Mouse (Mus musculus) heart, embryonic 16.5 days (tissue): ENCODE data around the gene Rassf3. TPM values are rescaled to one million over a fixed set of nuclear protein-coding genes. Genes with fewer than 3 reads are reported as not detected.

Experiments used
- ATAC-seq: fragments of 200-750 bp; cut with Nextera tagmentation; replicated peaks from 2 replicates; pipeline ENCODE4 v1.8.0; 2017; ENCODE audit warnings: moderate number of reproducible peaks; ENCODE audit not compliant: insufficient read depth, low FRiP score; ENCODE audit errors: extremely low read depth
- H3K27ac ChIP-seq: fragments of 300-500 bp; sonication (generic); 2 replicates; pipeline ENCODE4 v1.5.1; 2014; ENCODE audit warnings: mild to moderate bottlenecking, low read length, control low read depth, moderate library complexity
- H3K27me3 ChIP-seq: fragments of 300-500 bp; sonication (generic); 2 replicates; pipeline ENCODE4 v1.6.1; 2014; ENCODE audit warnings: low read length, mixed read lengths; ENCODE audit not compliant: control insufficient read depth, insufficient read depth
- H3K36me3 ChIP-seq: fragments of 300-500 bp; sonication (generic); 2 replicates; pipeline ENCODE4 v1.6.1; 2014; ENCODE audit not compliant: control insufficient read depth, insufficient read depth
- H3K4me1 ChIP-seq: fragments of 300-500 bp; sonication (generic); 2 replicates; pipeline ENCODE4 v1.6.1; 2014; ENCODE audit warnings: low read length, mixed read lengths; ENCODE audit not compliant: control insufficient read depth, insufficient read depth
- H3K4me2 ChIP-seq: fragments of 300-500 bp; sonication (generic); 2 replicates; pipeline ENCODE4 v1.6.1; 2014; ENCODE audit warnings: low read depth, mild to moderate bottlenecking, control low read depth, low read length
- H3K4me3 ChIP-seq: fragments of 300-500 bp; sonication (generic); 2 replicates; pipeline ENCODE4 v1.5.1; 2014; ENCODE audit warnings: mild to moderate bottlenecking, control low read depth, low read length
- H3K9ac ChIP-seq: fragments of 300-500 bp; sonication (generic); 2 replicates; pipeline ENCODE4 v1.6.1; 2014; ENCODE audit warnings: low read length, control low read depth
- H3K9me3 ChIP-seq: fragments of 300-500 bp; sonication (generic); replicated peaks from 2 replicates; pipeline ENCODE4 v1.6.1; 2016; ENCODE audit warnings: low read length; ENCODE audit not compliant: control insufficient read depth
- WGBS: fragments of 180-500 bp; shearing (Covaris S2); extraction: QIAGEN DNeasy Blood & Tissue Kit; methylation state at CpG from one replicate; pipeline ENCODE4 v1.1.7; 2014; 5-methylcytosine and 5-hydroxymethylcytosine counted together
- polyA plus RNA-seq: library from polyadenylated mRNA; unstranded; fragments of >200 nt; fragmentation: Nextera tagmentation; extraction: Ambion mirVana; gene quantifications from 2 replicates; pipeline ENCODE4 v1.2.1, GENCODE M21; 2015

Rassf3 gene
- polyA plus RNA-seq, 1 experiment from 2014 or later: 24.1 TPM

DNA sequence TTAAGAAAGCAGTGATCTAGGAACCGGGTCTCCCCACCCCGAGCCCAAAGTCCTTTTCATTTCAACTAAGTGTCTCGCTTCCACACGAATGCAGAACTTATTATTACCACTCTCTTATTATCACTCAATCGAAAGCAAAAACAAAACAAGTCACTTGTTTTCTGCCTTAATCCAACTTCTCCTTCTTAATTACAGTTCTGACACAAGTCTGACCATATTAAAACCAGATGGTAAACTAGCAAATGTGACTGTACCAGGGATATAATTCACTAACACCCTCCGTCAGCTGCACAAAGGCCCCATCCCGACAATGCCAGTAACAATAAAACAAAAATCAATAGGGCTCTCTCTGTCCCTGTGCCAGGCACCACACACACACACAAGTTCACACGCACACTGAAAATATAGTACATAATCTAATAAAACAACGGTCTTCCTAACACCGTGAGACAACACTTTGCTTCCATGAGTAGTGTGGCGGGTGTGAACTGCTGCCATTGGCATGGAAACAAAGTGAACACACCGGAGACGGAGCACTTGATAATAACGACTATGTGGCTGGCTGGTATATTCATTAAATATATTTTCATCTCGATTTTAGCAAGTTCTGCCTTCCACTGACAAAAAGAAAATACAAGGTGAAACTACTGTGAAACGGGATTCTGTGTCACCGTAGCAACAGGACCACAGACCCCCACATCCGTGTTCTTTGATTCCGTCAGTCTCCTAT lies 16.9 kb downstream of the Rassf3 start:
- WGBS: 75% methylated on average over 19 of the region's 19 CpGs
- H3K9ac ChIP-seq: no peak overlapping the region
- H3K4me1 ChIP-seq: peaks cover 47% of the 10 kb centered on the region
- H3K9me3 ChIP-seq: no peaks in the 10 kb centered on the region
- no peaks in the 10 kb centered on the region for H3K36me3 ChIP-seq
- no peak overlapping the region for H3K27ac ChIP-seq
- H3K27me3 ChIP-seq: no peaks in the 10 kb centered on the region
- ATAC-seq: no peak
- H3K4me2 ChIP-seq: no peak overlapping the region
- H3K4me3 ChIP-seq: no peak overlapping the region

DNA sequence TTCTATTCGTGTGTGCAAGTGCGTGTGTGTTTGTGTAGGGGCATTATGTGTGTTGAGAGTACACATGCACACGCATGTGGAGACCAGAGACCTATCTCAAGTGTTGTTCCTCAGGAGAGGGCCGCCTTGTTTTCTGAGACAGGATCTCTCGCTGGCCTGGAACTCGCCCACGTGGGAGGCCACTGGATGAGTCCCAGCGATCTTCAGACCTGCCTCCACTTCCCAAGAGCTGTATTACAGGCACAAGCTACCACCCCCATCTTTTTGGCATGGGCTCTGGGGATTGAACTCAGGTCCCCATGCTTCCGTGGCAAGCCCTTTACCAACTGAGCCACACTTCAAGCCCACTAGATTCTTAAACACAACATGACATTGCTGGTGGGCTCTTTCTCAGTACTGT lies 17.7 kb downstream of the Rassf3 start:
- Histone ChIP-seq H3K27me3 (no peaks in the 10 kb centered on the region), H3K9ac (no peak overlapping the region), H3K4me1 (peaks cover 47% of the 10 kb centered on the region), H3K9me3 (no peaks in the 10 kb centered on the region), H3K27ac (0 out of 2 replicates have a peak overlapping the region, but pooled peaks have one; percentile 25), H3K4me3 (no peak overlapping the region), H3K4me2 (no peak overlapping the region), H3K36me3 (no peaks in the 10 kb centered on the region)
- no peak for ATAC-seq
- WGBS: 72% methylated on average over 9 of the region's 9 CpGs

DNA sequence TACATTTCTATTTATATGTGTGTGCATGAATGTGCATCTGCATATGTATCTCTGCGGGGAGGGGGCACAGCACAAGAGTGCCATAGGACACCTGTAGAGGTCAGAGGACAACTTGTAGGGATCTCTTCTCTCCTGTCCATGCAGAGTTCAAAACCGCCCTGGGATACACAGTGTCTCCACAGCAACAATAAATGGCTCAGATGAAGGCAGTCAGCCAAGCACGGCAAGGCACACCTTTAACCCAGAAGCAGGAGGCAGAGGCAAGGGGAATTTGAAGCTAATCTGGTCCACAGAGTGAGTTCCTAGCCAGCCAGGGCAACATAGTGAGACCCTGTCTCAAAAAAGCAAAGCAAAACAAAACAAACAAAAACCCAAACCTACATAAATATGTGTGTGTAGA lies 18.8 kb downstream of the Rassf3 start:
- no peak for ATAC-seq
- Histone ChIP-seq H3K27me3 (no peaks in the 10 kb centered on the region), H3K9me3 (no peaks in the 10 kb centered on the region), H3K4me1 (peaks cover 44% of the 10 kb centered on the region), H3K27ac (no peak overlapping the region), H3K36me3 (no peaks in the 10 kb centered on the region), H3K4me2 (no peak overlapping the region), H3K9ac (no peak overlapping the region), H3K4me3 (no peak overlapping the region)
- WGBS: 76% methylated on average over 3 of the region's 3 CpGs

DNA sequence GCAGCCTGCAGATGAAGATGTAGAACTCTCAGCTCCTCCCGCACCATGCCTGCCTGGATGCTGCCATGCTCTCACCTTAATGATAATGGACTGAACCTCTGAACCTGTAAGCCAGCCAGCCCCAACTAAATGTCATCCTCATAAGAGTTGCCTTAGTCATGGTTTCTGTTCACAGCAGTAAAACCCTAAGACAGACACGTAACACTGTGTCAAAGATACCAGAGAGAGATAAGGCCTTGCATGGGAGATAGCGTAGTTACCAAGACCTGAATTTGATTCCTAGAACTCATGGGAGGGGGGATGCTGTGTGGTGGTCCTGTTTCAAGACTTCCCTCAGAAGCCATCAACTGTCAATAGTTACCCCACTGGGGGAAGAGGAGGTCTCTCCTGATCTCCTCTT lies 20.6 kb downstream of the Rassf3 start:
- WGBS: 85% methylated on average over 3 of the region's 3 CpGs
- Histone ChIP-seq H3K27ac (no peak overlapping the region), H3K9me3 (no peaks in the 10 kb centered on the region), H3K27me3 (no peaks in the 10 kb centered on the region), H3K36me3 (no peaks in the 10 kb centered on the region), H3K4me3 (no peak overlapping the region), H3K9ac (no peak overlapping the region), H3K4me2 (no peak overlapping the region), H3K4me1 (peaks cover 32% of the 10 kb centered on the region)
- ATAC-seq: no peak

DNA sequence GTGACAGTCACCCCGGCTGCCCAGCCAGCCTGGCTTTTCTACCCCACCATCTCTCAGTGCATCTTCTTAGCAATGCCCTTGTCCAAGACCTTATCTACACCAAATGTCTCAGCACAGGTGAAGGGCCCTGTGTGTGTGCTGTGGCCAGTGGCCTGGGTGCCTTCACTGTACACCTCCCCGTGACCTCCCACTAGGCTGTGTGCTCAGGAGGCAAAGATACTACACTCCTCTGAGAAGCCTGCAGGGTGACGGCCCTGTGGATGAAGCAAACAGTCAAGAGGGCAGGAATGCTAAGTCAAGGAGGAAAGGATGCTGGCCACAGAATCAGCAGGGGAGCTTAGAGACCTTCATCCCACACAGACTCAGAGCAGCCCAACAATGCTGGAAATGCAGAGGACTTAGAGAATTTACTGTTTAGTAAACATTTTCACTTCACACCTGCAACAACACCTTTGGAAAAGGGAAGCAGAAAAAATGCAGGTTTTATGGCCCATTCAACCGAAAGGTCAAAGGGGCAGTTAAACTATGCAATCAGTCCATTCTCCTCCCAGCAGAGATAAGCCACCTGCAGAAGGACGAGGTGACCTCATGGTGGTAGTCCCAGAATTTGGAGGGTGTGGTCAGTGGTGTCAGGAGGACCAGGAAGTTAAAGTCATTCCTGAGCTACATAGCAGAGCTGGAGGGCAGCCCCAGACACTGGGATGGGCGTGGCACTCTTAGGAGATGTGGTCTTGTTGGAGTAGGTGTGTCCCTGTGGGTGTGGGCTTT lies 21.3 kb downstream of the Rassf3 start:
- WGBS: 61% methylated on average over 6 of the region's 6 CpGs
- no peak for ATAC-seq
- Histone ChIP-seq H3K9ac (no peak overlapping the region), H3K27me3 (no peaks in the 10 kb centered on the region), H3K4me3 (no peak overlapping the region), H3K4me2 (no peak overlapping the region), H3K36me3 (no peaks in the 10 kb centered on the region), H3K27ac (no peak overlapping the region), H3K9me3 (no peaks in the 10 kb centered on the region), H3K4me1 (peaks cover 28% of the 10 kb centered on the region)

DNA sequence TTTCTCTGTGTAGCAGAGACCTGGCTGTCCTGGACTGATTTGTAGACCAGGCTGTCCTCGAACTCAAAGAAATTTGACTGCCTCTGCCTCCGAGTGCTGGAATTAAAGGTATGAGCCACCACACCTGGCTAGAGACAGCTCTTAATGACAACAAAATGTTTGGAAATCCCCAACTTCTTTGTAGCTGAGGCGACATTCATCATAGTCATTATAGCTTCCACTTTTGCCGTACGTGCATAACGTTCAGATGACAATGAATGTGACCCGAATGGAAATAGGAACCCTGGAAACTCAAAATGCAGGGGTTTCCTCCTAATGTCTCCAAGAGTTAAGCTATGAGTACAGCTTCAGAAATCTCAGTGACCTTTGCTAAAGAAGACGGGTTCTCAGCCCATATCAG lies 22.1 kb downstream of the Rassf3 start:
- WGBS: 75% methylated on average over 8 of the region's 8 CpGs
- Histone ChIP-seq H3K9ac (no peak overlapping the region), H3K4me3 (no peak overlapping the region), H3K27ac (no peak overlapping the region), H3K27me3 (no peaks in the 10 kb centered on the region), H3K4me1 (peaks cover 25% of the 10 kb centered on the region), H3K36me3 (no peaks in the 10 kb centered on the region), H3K4me2 (no peak overlapping the region), H3K9me3 (no peaks in the 10 kb centered on the region)
- ATAC-seq: no peak

DNA sequence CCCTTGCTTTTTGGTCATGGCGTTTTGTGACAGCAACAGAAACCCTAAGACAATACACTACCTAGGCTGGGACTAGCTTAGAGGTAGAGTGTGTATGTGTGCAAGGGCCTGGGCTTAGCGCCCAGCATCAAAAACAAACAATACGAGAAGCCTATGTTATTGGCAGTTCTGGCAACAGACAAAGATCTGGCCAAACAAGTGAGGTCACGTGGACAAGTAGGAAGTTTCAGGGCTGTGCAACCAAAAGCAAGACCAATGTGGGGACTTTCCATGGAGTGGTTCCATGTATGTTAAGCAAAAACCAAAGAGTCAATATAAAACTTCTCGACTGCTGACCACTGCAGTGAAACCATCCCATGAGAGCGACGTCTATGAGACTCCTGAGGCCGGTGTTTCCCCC lies 30.3 kb downstream of the Rassf3 start:
- peaks cover 12% of the 10 kb centered on the region for H3K4me1 ChIP-seq
- no peaks in the 10 kb centered on the region for H3K27me3 ChIP-seq
- no peaks in the 10 kb centered on the region for H3K9me3 ChIP-seq
- WGBS: 89% methylated on average over 8 of the region's 8 CpGs
- no peak for ATAC-seq
- H3K9ac ChIP-seq: no peak overlapping the region
- no peak overlapping the region for H3K4me3 ChIP-seq
- H3K36me3 ChIP-seq: no peaks in the 10 kb centered on the region
- no peak overlapping the region for H3K4me2 ChIP-seq
- H3K27ac ChIP-seq: no peak overlapping the region

DNA sequence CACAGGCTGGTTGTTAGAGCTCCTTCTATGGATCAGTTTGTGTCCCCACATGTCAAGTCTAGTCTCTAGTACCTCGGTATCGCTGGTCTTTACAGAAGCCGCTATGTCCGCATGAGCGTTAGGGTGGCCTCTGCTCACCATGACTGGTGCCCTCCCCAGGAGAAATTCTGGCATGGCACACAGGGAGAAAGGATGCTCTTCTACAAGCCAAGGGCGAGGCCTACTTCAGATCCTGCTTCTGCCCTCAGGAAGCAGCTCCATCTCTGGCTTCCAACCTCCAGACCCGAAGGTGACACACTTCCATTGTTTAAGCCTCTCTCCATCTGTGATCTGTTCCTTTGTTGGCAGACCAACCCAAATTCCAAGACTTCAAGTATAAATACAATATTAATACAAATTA lies 31.9 kb downstream of the Rassf3 start:
- ATAC-seq: no peak
- H3K9me3 ChIP-seq: no peaks in the 10 kb centered on the region
- WGBS: 82% methylated on average over 7 of the region's 7 CpGs
- H3K4me2 ChIP-seq: no peak overlapping the region
- H3K36me3 ChIP-seq: no peaks in the 10 kb centered on the region
- no peak overlapping the region for H3K27ac ChIP-seq
- no peak overlapping the region for H3K4me3 ChIP-seq
- peaks cover 22% of the 10 kb centered on the region for H3K4me1 ChIP-seq
- no peaks in the 10 kb centered on the region for H3K27me3 ChIP-seq
- H3K9ac ChIP-seq: no peak overlapping the region

DNA sequence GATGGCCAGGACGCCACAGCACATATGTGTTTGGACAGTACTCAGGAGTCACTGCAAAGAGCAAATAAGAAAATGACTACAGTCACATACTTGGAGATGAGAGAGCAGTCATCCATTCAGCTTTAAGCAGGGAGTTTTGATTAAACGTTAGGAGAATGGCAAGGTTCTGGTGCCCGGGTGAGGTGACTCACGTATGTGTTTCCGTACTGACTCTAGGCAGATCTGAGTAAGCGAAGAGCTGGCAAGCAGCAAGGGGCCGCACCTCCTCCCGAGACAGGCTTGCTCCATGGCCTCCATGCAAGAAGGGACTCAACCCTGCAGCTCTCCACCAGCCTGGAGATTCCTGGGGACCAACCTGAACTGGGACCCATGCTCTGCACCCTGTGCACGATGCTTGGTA lies 32.4 kb downstream of the Rassf3 start:
- no peak overlapping the region for H3K4me2 ChIP-seq
- WGBS: 78% methylated on average over 9 of the region's 9 CpGs
- peaks cover 24% of the 10 kb centered on the region for H3K4me1 ChIP-seq
- no peaks in the 10 kb centered on the region for H3K27me3 ChIP-seq
- no peak for ATAC-seq
- no peaks in the 10 kb centered on the region for H3K9me3 ChIP-seq
- no peak overlapping the region for H3K9ac ChIP-seq
- no peak overlapping the region for H3K4me3 ChIP-seq
- H3K27ac ChIP-seq: no peak overlapping the region
- no peaks in the 10 kb centered on the region for H3K36me3 ChIP-seq
